Mouse (Mus musculus) bone marrow, adult 2 months (tissue): ENCODE data around the gene Tmem178.

Experiments used
- CTCF ChIP-seq: fragments of 200-500 bp; IDR thresholded peaks from 2 replicates; pipeline ENCODE4 v1.5.1; 2011; ENCODE audit warnings: low read length, control low read depth; ENCODE audit not compliant: control insufficient read depth, insufficient read depth
- POLR2A ChIP-seq: fragments of 200-500 bp; IDR thresholded peaks from 2 replicates; pipeline ENCODE4 v1.6.1; 2011; ENCODE audit warnings: low read depth, mild to moderate bottlenecking, control low read depth, low read length, borderline replicate concordance; ENCODE audit not compliant: control insufficient read depth

GRCm38 (mm10) chr17:80927151-80927550 lies 17.3 kb upstream of the Tmem178 start:
- TF ChIP-seq CTCF (no peak), POLR2A (no peak)
